Mouse (Mus musculus) forebrain, embryonic 14.5 days (tissue): Measurements from ENCODE around the gene Fer. TPM values are rescaled to one million over a fixed set of nuclear protein-coding genes. Genes with fewer than 3 reads are reported as not detected.

Experiments
- ATAC-seq: fragments of 200-750 bp; cut with Nextera tagmentation; 2 replicates; pipeline ENCODE4 v1.8.0; 2017; ENCODE audit warnings: mild to moderate bottlenecking, moderate library complexity
- DNase-seq: peaks from one replicate; pipeline ENCODE4 v3.0.0-alpha.2; 2015; ENCODE audit warnings: low spot score
- H3K27ac ChIP-seq: fragments of 300-500 bp; sonication (generic); 2 replicates; pipeline ENCODE4 v1.5.1; 2014; ENCODE audit warnings: low read depth, mild to moderate bottlenecking, control low read depth, low read length, moderate library complexity
- H3K27me3 ChIP-seq: fragments of 300-500 bp; sonication (generic); replicated peaks from 2 replicates; pipeline ENCODE4 v1.6.1; 2014; ENCODE audit warnings: low read length, control low read depth, mixed read lengths; ENCODE audit not compliant: control insufficient read depth, insufficient read depth
- H3K36me3 ChIP-seq: fragments of 300-500 bp; sonication (generic); 2 replicates; pipeline ENCODE4 v1.6.1; 2014; ENCODE audit warnings: low read length, control low read depth; ENCODE audit not compliant: control insufficient read depth, insufficient read depth
- H3K4me1 ChIP-seq: fragments of 300-500 bp; sonication (generic); 2 replicates; pipeline ENCODE4 v1.6.1; 2014; ENCODE audit warnings: antibody characterized with exemption, low read length, control low read depth; ENCODE audit not compliant: control insufficient read depth, insufficient read depth
- H3K4me2 ChIP-seq: fragments of 300-500 bp; sonication (generic); 2 replicates; pipeline ENCODE4 v1.6.1; 2014; ENCODE audit warnings: mild to moderate bottlenecking, control low read depth, low read length
- H3K4me3 ChIP-seq: fragments of 300-500 bp; sonication (generic); 2 replicates; pipeline ENCODE4 v1.5.1; 2014; ENCODE audit warnings: low read depth, low read length, control low read depth
- H3K9ac ChIP-seq: fragments of 300-500 bp; sonication (generic); 2 replicates; pipeline ENCODE4 v1.6.1; 2014; ENCODE audit warnings: mild to moderate bottlenecking, low read length, control low read depth, moderate library complexity
- H3K9me3 ChIP-seq: fragments of 300-500 bp; sonication (generic); replicated peaks from 2 replicates; pipeline ENCODE4 v1.6.1; 2016; ENCODE audit warnings: low read length, control low read depth, mixed read lengths; ENCODE audit not compliant: control insufficient read depth
- WGBS: fragments of 180-500 bp; shearing (Covaris S2); extraction: QIAGEN DNeasy Blood & Tissue Kit; methylation state at CpG from one replicate; pipeline ENCODE4 v1.1.7; 2014; 5-methylcytosine and 5-hydroxymethylcytosine counted together
- polyA plus RNA-seq: library from polyadenylated mRNA; unstranded; fragments of >200 nt; fragmentation: Nextera tagmentation; extraction: Ambion mirVana; gene quantifications from 2 replicates; pipeline ENCODE4 v1.2.1, GENCODE M21; 2014

The Fer gene
- 31.8 and 36.0 TPM in 2 replicates for polyA plus RNA-seq

DNA sequence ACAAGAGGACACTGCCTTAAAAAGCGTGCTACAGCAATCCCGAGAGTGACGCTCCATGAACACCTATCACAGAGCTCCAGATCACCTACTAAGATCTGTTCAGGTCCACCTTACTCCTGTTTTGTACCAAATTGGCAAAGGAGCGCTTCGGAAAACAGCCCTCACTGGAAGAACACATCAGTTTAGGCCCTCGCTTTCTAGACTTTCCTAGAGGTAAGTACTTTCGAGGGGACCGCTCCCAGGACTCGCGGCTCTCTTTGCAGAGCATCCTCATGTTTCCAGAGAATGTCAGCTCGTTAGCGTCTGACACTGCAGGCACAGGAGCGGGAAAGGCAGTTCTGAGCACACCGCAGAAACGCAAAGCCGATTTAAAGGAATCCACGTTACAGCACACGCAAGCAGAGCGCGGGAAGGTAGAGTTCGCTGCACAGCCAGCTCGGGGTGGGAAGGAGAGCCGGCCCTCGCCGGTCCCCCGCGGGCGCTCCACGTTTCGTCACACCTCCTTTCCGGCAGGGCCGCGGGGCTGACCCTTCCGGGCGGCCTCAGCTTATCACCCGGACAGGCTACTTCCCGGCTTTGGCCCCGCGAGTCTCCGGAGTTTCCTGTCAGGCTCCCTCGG, at the start of gene Fer:
Gene Fer, plus strand, starts transcription at position 51 of the 619 bp plus-strand sequence.
- Histone ChIP-seq H3K27ac (peak within 1 kb of the TSS; percentile 76), H3K4me1 (peaks cover 9% of the 10 kb centered on the region), H3K36me3 (no peaks in the 10 kb centered on the region), H3K9ac (peak within 1 kb of the TSS; percentile 91), H3K4me3 (peak within 1 kb of the TSS; percentile 90), H3K9me3 (no peaks in the 10 kb centered on the region), H3K4me2 (peak within 1 kb of the TSS; percentile 77), H3K27me3 (no peaks in the 10 kb centered on the region)
- DNase-seq (peak; percentile 52), ATAC-seq (peak; percentile 40; the same call in 1 of the 2 replicates)
- 1% methylated on average over 41 of the region's 41 CpGs for WGBS

DNA sequence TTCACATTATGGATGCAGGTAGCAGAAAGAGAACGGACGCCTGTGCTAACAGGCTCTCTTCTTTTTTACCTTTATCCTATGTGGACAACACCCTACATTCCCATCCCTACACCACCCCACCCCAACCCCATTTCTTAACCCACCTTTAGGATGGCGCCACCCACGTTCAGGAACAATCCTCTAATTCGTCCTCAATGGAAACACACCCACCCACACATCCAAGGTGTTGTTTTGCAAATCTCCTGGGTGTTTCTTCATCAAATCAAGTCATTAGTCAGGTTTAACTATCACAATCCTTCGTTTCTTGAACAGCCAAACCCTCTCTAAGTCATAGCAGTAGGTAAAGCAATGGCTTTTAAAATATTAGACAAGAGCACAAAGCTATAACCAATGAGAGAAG, 49.3 kb upstream of the Fer start:
- DNase-seq, result no peak
- no peak overlapping the region for H3K9ac ChIP-seq
- H3K4me2 ChIP-seq, result no peak overlapping the region
- H3K4me1 ChIP-seq, result peaks cover 16% of the 10 kb centered on the region
- WGBS, result 84% methylated on average over 6 of the region's 6 CpGs
- H3K36me3 ChIP-seq, result no peaks in the 10 kb centered on the region
- no peak overlapping the region for H3K4me3 ChIP-seq
- no peaks in the 10 kb centered on the region for H3K9me3 ChIP-seq
- no peak overlapping the region for H3K27ac ChIP-seq
- ATAC-seq, result no peak
- no peaks in the 10 kb centered on the region for H3K27me3 ChIP-seq

DNA sequence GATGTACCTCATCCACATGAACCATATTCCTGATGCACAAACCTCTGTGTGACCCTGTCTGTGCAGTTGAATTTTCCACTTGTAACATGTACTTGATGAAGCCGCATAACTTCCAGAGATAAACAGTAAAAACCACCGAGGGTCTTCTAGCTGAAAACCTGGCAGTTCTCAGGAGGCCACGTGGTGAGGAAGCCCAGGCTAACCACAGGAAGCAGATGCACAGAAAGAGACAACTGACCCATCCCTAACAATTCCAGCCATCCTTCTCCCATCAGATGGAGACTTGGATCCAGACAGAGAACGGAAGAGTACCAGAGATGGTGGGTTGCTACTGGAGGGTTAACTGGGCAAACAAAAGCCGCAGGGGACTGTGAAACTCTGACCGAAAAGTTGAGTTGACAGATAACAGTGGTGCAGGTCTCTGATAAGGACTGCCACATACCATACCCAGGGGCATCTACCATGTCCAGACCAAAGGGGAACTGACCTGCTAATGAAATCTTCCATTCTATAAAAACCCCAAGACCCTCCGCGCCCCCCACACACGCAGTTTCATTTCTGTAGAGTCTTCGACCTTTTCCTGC, 44.3 kb upstream of the Fer start:
- Histone ChIP-seq H3K4me3 (no peak overlapping the region), H3K27me3 (no peaks in the 10 kb centered on the region), H3K9me3 (no peaks in the 10 kb centered on the region), H3K4me1 (no peaks in the 10 kb centered on the region), H3K9ac (no peak overlapping the region), H3K4me2 (no peak overlapping the region), H3K27ac (no peak overlapping the region), H3K36me3 (no peaks in the 10 kb centered on the region)
- DNase-seq (no peak), ATAC-seq (no peak)
- WGBS, result 95% methylated on average over 10 of the region's 10 CpGs

DNA sequence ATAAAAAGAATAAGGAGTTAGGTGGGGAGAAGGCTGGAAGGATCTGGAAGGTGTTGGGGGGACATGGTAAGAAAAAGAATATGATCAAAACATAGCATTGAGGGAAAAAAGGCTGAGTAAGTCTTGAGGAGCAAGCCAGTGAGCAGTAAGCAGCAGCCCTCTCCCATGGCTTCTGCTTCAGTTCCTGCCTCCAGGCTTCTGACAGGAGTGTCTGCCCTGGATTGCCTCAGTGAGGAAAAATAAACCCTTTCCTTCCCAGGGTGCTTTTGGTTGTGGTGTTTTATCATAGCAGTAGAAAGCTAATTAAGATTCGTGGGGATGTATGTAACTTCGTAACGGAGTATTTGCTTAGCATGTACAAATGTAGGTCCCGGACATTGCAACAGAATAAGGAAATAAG, 38.7 kb upstream of the Fer start:
- DNase-seq (no peak), ATAC-seq (no peak)
- H3K9ac ChIP-seq, result no peak overlapping the region
- H3K36me3 ChIP-seq, result no peaks in the 10 kb centered on the region
- H3K4me2 ChIP-seq, result no peak overlapping the region
- no peaks in the 10 kb centered on the region for H3K27me3 ChIP-seq
- no peaks in the 10 kb centered on the region for H3K4me1 ChIP-seq
- 95% methylated on average over 4 of the region's 4 CpGs for WGBS
- H3K4me3 ChIP-seq, result no peak overlapping the region
- H3K27ac ChIP-seq, result no peak overlapping the region
- H3K9me3 ChIP-seq, result no peaks in the 10 kb centered on the region

DNA sequence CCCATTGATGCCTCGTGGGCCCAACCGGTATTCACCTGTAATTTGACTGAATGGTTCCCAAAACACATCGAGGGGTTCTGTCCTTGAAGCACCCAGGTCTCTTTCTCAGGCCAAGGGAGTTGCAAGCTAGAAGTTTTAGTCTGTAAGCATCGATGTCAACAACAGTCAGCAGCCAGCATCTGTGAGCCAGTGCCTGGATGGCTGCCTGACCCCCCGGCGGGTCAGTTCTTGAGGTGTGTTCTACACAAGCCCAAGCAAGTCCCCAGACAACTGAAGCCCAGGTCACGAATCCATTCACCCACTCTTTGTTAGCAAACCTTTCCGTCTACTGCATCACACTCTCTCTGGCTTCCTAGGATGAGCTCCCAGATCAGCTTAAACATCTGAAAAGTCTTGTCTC, 36.7 kb upstream of the Fer start:
- Histone ChIP-seq H3K4me1 (no peaks in the 10 kb centered on the region), H3K27ac (no peak overlapping the region), H3K27me3 (no peaks in the 10 kb centered on the region), H3K4me3 (no peak overlapping the region), H3K36me3 (no peaks in the 10 kb centered on the region), H3K9me3 (no peaks in the 10 kb centered on the region), H3K9ac (no peak overlapping the region), H3K4me2 (no peak overlapping the region)
- ATAC-seq (no peak), DNase-seq (no peak)
- WGBS, result 86% methylated on average over 8 of the region's 8 CpGs

DNA sequence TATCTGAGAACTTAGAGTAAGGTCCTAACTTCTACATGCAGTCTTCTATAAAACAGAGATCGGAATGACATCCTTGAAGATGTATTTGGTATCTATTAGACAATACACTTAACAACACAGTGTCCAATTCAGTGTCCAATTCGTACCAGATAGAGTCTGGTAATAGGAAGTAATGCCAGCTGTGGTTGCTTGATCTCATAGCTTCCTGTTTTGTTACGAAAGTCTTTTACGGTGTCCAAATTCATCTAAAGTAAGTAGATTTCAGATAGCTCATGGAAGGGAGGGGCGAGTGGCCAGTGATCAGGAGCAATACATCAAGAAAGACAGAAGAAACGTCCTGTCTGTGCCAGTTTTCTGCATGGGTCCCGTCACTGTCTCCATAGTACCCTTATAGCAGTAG, 36.1 kb upstream of the Fer start:
- Histone ChIP-seq H3K27ac (no peak overlapping the region), H3K4me2 (no peak overlapping the region), H3K4me1 (no peaks in the 10 kb centered on the region), H3K27me3 (no peaks in the 10 kb centered on the region), H3K4me3 (no peak overlapping the region), H3K9me3 (no peaks in the 10 kb centered on the region), H3K9ac (no peak overlapping the region), H3K36me3 (no peaks in the 10 kb centered on the region)
- WGBS, result 90% methylated on average over 7 of the region's 7 CpGs
- no peak for ATAC-seq
- DNase-seq, result no peak

DNA sequence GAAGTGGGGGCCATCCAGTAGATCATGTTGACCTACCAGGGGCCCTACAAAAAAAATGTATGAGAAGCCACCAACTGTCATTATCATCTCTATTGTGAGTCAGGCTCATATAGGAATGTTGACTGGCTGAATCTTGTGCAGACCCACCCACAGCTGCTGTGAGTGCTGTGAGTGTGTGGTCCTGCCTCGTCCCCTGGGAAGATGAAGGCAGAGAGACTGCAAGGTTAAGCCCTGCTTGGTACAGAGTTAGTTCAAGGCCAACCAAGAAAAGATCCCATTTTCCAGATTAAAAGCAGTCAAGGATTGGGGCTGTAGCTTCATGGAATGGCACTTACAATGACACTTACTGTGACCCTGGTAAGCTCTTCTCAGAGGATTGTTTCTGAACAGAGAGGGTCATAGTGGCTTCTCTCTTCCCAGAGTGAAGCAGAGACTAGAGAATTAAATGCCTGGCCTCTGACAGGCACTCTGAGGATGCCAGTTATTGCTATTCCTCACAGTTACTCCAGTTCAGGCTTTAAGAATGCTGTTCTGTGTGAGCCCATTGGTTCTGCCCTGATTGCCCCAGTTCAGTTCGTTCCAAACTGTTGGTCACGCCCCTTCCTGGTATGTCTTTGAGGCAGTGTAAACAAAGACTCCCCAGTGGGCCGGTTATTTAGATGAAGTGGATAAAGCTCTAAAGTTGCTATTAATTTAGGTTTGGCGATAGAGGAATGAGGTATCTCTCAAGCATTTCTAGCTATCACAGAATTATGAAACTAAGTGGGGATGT, 34.1 kb upstream of the Fer start:
- Histone ChIP-seq H3K36me3 (no peaks in the 10 kb centered on the region), H3K9ac (no peak overlapping the region), H3K4me1 (no peaks in the 10 kb centered on the region), H3K4me3 (no peak overlapping the region), H3K27ac (no peak overlapping the region), H3K9me3 (no peaks in the 10 kb centered on the region), H3K4me2 (no peak overlapping the region), H3K27me3 (no peaks in the 10 kb centered on the region)
- no peak for ATAC-seq
- WGBS, result 56% methylated on average over 5 of the region's 5 CpGs
- no peak for DNase-seq

DNA sequence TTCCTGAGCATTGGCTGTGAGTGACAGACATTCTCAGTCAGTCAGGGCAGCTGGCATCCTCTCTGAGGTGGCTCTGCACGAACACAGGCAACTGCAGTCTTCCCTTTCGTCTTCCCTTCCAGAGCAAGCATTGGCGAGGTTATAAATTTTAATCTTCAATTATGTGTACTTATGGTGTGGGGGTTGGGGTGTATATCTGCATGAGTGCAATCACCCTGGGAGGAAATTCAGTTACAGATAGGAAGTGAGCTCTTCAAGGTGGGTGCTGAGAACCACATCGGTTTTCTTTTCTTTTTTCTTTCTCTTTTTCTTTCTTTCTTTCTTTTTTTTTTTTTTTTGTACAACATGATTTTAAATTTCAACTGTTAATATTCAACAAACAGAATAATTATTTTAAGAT, 31.3 kb upstream of the Fer start:
- no peak overlapping the region for H3K9ac ChIP-seq
- WGBS, result 76% methylated on average over 4 of the region's 4 CpGs
- H3K27me3 ChIP-seq, result no peaks in the 10 kb centered on the region
- H3K9me3 ChIP-seq, result no peaks in the 10 kb centered on the region
- no peak for ATAC-seq
- no peak for DNase-seq
- H3K4me2 ChIP-seq, result no peak overlapping the region
- H3K4me1 ChIP-seq, result peaks cover under 1% of the 10 kb centered on the region; the same call in 1 of the 2 replicates
- H3K36me3 ChIP-seq, result no peaks in the 10 kb centered on the region
- H3K4me3 ChIP-seq, result no peak overlapping the region
- H3K27ac ChIP-seq, result no peak overlapping the region

DNA sequence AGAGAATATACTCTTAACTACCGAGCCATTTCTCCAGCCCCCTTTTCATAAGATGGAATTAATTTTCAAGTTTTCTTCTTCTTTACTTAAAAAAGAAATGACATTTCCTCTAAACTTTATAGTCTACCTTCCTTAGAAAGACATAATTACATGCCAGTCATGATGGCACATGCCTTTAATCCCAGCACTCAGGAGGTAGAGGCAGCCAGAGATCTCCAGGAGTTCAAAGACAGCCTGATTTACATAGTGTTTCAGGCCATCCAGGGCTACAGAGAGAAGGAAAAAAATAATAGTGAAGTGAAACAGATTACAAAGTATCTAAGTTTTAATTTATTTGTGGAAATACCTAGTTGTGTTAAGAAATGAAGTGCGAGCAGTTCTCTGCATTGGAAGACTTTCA, 26.6 kb upstream of the Fer start:
- 77% methylated on average over 2 of the region's 2 CpGs for WGBS
- DNase-seq, result no peak
- ATAC-seq, result peak; percentile 27; the same call in 1 of the 2 replicates
- Histone ChIP-seq H3K4me2 (no peak overlapping the region), H3K4me3 (no peak overlapping the region), H3K9ac (no peak overlapping the region), H3K9me3 (no peaks in the 10 kb centered on the region), H3K4me1 (peaks cover 5% of the 10 kb centered on the region; the same call in 1 of the 2 replicates), H3K36me3 (no peaks in the 10 kb centered on the region), H3K27ac (no peak overlapping the region), H3K27me3 (no peaks in the 10 kb centered on the region)
